Mouse (Mus musculus): ENCODE results near the gene Rgs8.

Gene Rgs8

GRCm38 (mm10) chr1:153652938-153653623, at the start of gene Rgs8:
TSS of gene Rgs8 (plus strand) at chr1:153653025.
- no peak for DNase-seq (ENCODE audit: low read depth)

GRCm38 (mm10) chr1:153617340-153617830, 35.4 kb upstream of the Rgs8 start:
- no peak for DNase-seq (ENCODE audit: low read depth)

GRCm38 (mm10) chr1:153623036-153623435, 29.8 kb upstream of the Rgs8 start:
- no peak for DNase-seq (ENCODE audit: low read depth)

- DNase-seq (ENCODE audit: low read depth): no peak
Measured at GRCm38 (mm10) chr1:153632686-153633085, 20.1 kb upstream of the Rgs8 start.

GRCm38 (mm10) chr1:153635056-153635455, 17.8 kb upstream of the Rgs8 start:
- DNase-seq (ENCODE audit: low read depth): no peak

GRCm38 (mm10) chr1:153635521-153635920, 17.3 kb upstream of the Rgs8 start:
- DNase-seq (ENCODE audit: low read depth): no peak

- DNase-seq (ENCODE audit: low read depth): no peak
Measured at GRCm38 (mm10) chr1:153636821-153637220, 16.0 kb upstream of the Rgs8 start.

GRCm38 (mm10) chr1:153641492-153641939, 11.3 kb upstream of the Rgs8 start:
- DNase-seq (ENCODE audit: low read depth): no peak

GRCm38 (mm10) chr1:153641940-153642501, 10.8 kb upstream of the Rgs8 start:
- no peak for DNase-seq (ENCODE audit: low read depth)

- DNase-seq (ENCODE audit: low read depth): no peak
Measured at GRCm38 (mm10) chr1:153653674-153654073, 849 bp downstream of the Rgs8 start.

GRCm38 (mm10) chr1:153659666-153660065, 6.8 kb downstream of the Rgs8 start:
- no peak for DNase-seq (ENCODE audit: low read depth)

GRCm38 (mm10) chr1:153660982-153661688, 8.3 kb downstream of the Rgs8 start:
- no peak for DNase-seq (ENCODE audit: low read depth)

- no peak for DNase-seq (ENCODE audit: low read depth)
Measured at GRCm38 (mm10) chr1:153661689-153662002, 8.8 kb downstream of the Rgs8 start.

- DNase-seq (ENCODE audit: low read depth): no peak
Measured at GRCm38 (mm10) chr1:153662362-153662761, 9.5 kb downstream of the Rgs8 start.

- no peak for DNase-seq (ENCODE audit: low read depth)
Measured at GRCm38 (mm10) chr1:153665066-153665715, 12.4 kb downstream of the Rgs8 start.

- no peak for DNase-seq (ENCODE audit: low read depth)
Measured at GRCm38 (mm10) chr1:153666236-153666635, 13.4 kb downstream of the Rgs8 start.

GRCm38 (mm10) chr1:153667244-153667727, 14.5 kb downstream of the Rgs8 start:
- no peak for DNase-seq (ENCODE audit: low read depth)

- DNase-seq (ENCODE audit: low read depth): no peak
Measured at GRCm38 (mm10) chr1:153667781-153668180, 15.0 kb downstream of the Rgs8 start.

- no peak for DNase-seq (ENCODE audit: low read depth)
Measured at GRCm38 (mm10) chr1:153669086-153669485, 16.3 kb downstream of the Rgs8 start.

- no peak for DNase-seq (ENCODE audit: low read depth)
Measured at GRCm38 (mm10) chr1:153669728-153670127, 16.9 kb downstream of the Rgs8 start.

GRCm38 (mm10) chr1:153671352-153671751, 18.5 kb downstream of the Rgs8 start:
- DNase-seq (ENCODE audit: low read depth): no peak

- DNase-seq (ENCODE audit: low read depth): no peak
Measured at GRCm38 (mm10) chr1:153672698-153673097, 19.9 kb downstream of the Rgs8 start.
